Mouse (Mus musculus): ENCODE results near the gene Podn. TPM values are rescaled to one million over a fixed set of nuclear protein-coding genes. Genes with fewer than 3 reads are reported as not detected.
"Not testable (repeated sequence)": the region's sequence is repeated elsewhere in the genome, so short reads cannot be mapped to it uniquely, and the experiment has no call there.

Gene Podn
- polyA plus RNA-seq, 1 experiment from 2014 or later = 5.5 TPM

DNA sequence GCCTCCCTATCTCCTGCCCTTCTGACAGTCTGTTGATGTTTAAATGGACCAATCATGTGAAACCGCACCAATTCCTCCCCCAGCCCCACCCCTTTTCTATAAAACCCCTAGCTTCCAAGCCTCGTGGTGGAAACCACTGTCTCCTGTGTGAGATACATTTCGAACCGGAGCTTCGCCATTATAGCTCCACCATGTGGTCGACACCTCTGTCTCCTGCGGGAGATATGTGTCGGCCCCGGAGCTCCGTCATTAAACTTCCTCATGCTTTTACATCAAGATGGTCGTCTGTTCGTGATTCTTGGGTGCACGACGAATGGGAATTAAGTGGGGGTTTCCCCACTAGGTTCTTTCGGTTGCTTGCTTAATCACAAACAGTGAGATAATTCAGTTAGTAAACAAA is 17.1 kb downstream of the Podn start:
- not testable (repeated sequence) for H3K36me3 ChIP-seq; H3K9me3 ChIP-seq (replicated peaks); H3K4me3 ChIP-seq (replicated peaks); H3K4me1 ChIP-seq; ATAC-seq (ENCODE audit: insufficient number of reproducible peaks, low FRiP score, low TSS enrichment, low read depth); H3K9ac ChIP-seq; H3K27ac ChIP-seq (replicated peaks); H3K4me2 ChIP-seq (replicated peaks); H3K27me3 ChIP-seq
- 67% methylated on average over 15 of the region's 15 CpGs for WGBS

GRCm38 (mm10) chr4:108077224-108077955 is 18.9 kb downstream of the Podn start:
- Histone ChIP-seq H3K27me3 (no peaks in the 10 kb centered on the region), H3K4me1 (peaks cover 6% of the 10 kb centered on the region; the same call in 1 of the 2 replicates), H3K9me3 (replicated peaks) (no peaks in the 10 kb centered on the region), H3K36me3 (no peaks in the 10 kb centered on the region), H3K9ac (no peak overlapping the region), H3K27ac (replicated peaks) (no peak overlapping the region), H3K4me2 (replicated peaks) (no peak overlapping the region), H3K4me3 (replicated peaks) (no peak overlapping the region)
- WGBS = 76% methylated on average over 3 of the region's 3 CpGs
- ATAC-seq (ENCODE audit: insufficient number of reproducible peaks, low FRiP score, low TSS enrichment, low read depth) = no peak

- Histone ChIP-seq H3K27ac (replicated peaks) (no peak overlapping the region), H3K9me3 (replicated peaks) (no peaks in the 10 kb centered on the region), H3K4me2 (replicated peaks) (no peak overlapping the region), H3K4me3 (replicated peaks) (no peak overlapping the region), H3K27me3 (no peaks in the 10 kb centered on the region), H3K9ac (no peak overlapping the region), H3K36me3 (no peaks in the 10 kb centered on the region), H3K4me1 (peaks cover 10% of the 10 kb centered on the region)
- no peak for ATAC-seq (ENCODE audit: insufficient number of reproducible peaks, low FRiP score, low TSS enrichment, low read depth)
- 82% methylated on average over 3 of the region's 3 CpGs for WGBS
Measured at GRCm38 (mm10) chr4:108074204-108074823, 21.9 kb downstream of the Podn start.

GRCm38 (mm10) chr4:108072086-108072485 is 24.2 kb downstream of the Podn start:
- peaks cover 10% of the 10 kb centered on the region for H3K4me1 ChIP-seq
- H3K4me3 ChIP-seq (replicated peaks) = no peak overlapping the region
- 90% methylated on average over 3 of the region's 3 CpGs for WGBS
- no peak for ATAC-seq (ENCODE audit: insufficient number of reproducible peaks, low FRiP score, low TSS enrichment, low read depth)
- H3K27me3 ChIP-seq = no peaks in the 10 kb centered on the region
- H3K27ac ChIP-seq (replicated peaks) = no peak overlapping the region
- no peak overlapping the region for H3K4me2 ChIP-seq (replicated peaks)
- H3K9ac ChIP-seq = no peak overlapping the region
- H3K9me3 ChIP-seq (replicated peaks) = no peaks in the 10 kb centered on the region
- 0 out of 2 replicates have a peak, but pooled peaks cover 4% of the 10 kb centered on the region for H3K36me3 ChIP-seq

DNA sequence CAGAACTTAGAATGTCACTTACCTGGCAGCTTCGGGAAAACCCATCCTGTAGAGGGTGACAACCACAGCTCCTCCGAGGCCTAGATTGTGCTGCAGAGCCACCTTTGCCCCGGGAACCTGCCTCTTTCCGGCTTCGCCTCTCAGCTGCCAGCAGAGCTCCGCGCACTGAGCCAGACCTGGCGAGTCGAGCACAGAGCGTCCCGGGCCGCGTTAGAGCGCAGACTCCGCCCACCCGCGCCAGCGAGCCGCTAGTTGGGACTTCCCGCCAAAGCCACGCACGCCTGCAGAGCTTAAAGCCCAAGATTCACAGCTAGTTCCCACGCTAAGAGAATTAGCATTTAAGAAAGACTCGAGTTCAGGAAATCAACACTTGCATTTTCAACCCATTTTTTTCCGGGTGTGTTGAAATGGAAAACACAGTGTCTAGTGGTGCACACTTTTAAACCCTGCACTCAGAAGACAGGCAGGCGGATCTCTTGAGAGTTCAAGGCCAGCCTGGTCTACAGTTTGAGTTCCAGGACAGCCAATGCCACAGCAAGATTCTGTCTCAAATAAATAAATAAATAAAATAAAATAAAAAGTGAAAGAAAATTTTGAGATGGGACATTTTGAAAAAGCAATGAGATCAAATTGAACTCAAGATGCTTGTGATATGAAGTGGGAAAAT is 24.9 kb downstream of the Podn start:
- Histone ChIP-seq H3K27ac (replicated peaks) (peak overlapping the region; percentile 55; the same call in 1 of the 2 replicates), H3K36me3 (peaks cover 5% of the 10 kb centered on the region), H3K4me2 (replicated peaks) (peak overlapping the region; percentile 59), H3K4me1 (peaks cover 10% of the 10 kb centered on the region), H3K4me3 (replicated peaks) (peak overlapping the region; percentile 56), H3K9me3 (replicated peaks) (no peaks in the 10 kb centered on the region), H3K9ac (peak overlapping the region; percentile 31), H3K27me3 (no peaks in the 10 kb centered on the region)
- WGBS = 2% methylated on average over 26 of the region's 26 CpGs
- peak; percentile 94 for ATAC-seq (ENCODE audit: insufficient number of reproducible peaks, low FRiP score, low TSS enrichment, low read depth)

DNA sequence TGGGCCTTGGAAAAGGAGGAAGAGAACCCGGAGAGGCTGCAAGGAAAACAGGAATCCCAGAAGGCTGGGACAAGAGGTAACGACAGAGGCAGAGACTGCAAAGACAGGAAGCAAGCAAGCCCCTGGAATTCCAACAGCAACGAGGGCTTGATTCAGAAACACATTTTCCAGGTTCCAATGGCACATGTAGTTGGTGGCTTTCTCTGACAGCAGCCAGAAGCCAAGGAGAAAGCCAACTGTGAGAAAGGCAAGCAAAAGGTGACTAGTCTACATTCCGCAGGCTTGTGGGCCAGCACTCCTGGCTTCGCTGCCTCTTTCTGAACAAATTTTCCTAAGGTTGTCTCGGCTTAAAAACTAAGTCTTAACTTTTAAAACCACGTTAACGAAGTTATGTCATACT is 25.5 kb downstream of the Podn start:
- peaks cover 11% of the 10 kb centered on the region for H3K36me3 ChIP-seq
- H3K4me2 ChIP-seq (replicated peaks) = peak overlapping the region; percentile 59
- H3K9me3 ChIP-seq (replicated peaks) = no peaks in the 10 kb centered on the region
- no peaks in the 10 kb centered on the region for H3K27me3 ChIP-seq
- peak overlapping the region; percentile 31 for H3K9ac ChIP-seq
- WGBS = 8% methylated on average over 8 of the region's 8 CpGs
- peaks cover 10% of the 10 kb centered on the region for H3K4me1 ChIP-seq
- ATAC-seq (ENCODE audit: insufficient number of reproducible peaks, low FRiP score, low TSS enrichment, low read depth) = no peak
- H3K27ac ChIP-seq (replicated peaks) = peak overlapping the region; percentile 55; the same call in 1 of the 2 replicates
- H3K4me3 ChIP-seq (replicated peaks) = peak overlapping the region; percentile 56

DNA sequence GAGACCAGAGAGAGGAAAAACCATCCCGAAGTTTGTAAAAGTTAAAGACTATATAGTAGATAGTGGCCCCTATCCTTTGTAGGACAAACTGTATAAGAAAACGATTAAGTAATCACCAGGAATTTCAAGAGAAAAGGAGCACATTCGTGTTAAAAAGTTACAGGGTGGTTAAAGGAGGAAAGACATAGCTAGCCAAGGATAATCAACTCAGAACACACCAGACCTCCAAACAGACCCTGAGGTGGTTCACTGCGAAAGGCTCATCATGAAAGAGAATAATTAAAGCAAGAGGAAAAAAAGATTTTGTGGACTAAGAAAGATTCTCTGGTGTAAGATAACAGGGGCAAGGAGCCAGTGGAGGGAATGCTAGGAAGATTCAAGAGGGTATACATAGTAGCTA is 26.0 kb downstream of the Podn start:
- Histone ChIP-seq H3K36me3 (peaks cover 15% of the 10 kb centered on the region), H3K4me3 (replicated peaks) (peak overlapping the region; percentile 56), H3K4me2 (replicated peaks) (peak overlapping the region; percentile 59), H3K9me3 (replicated peaks) (no peaks in the 10 kb centered on the region), H3K27ac (replicated peaks) (peak overlapping the region; percentile 55; the same call in 1 of the 2 replicates), H3K4me1 (peaks cover 10% of the 10 kb centered on the region), H3K27me3 (no peaks in the 10 kb centered on the region), H3K9ac (peak overlapping the region; percentile 31)
- ATAC-seq (ENCODE audit: insufficient number of reproducible peaks, low FRiP score, low TSS enrichment, low read depth) = no peak
- 52% methylated on average over 4 of the region's 4 CpGs for WGBS

DNA sequence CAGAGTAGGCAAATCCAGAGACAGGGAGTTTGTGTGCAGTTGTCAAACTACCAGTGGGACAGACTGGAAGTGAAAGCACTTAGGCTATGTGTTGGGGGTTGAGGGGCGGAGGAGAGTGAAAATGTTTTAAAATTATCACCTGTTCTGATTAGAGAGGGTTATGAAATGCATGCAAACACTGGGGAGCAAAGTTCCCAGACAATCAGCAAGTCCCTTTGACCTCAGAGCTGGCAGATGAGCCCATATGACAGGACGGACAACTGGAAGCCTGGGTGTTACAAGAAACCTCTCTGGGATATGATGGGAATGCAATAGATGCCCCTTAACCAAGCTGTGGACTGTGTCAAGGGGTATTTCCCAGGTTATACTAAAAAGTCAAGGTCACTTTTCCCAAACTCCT is 28.2 kb downstream of the Podn start:
- no peak for ATAC-seq (ENCODE audit: insufficient number of reproducible peaks, low FRiP score, low TSS enrichment, low read depth)
- Histone ChIP-seq H3K9ac (no peak overlapping the region), H3K27ac (replicated peaks) (no peak overlapping the region), H3K4me3 (replicated peaks) (no peak overlapping the region), H3K4me2 (replicated peaks) (no peak overlapping the region), H3K27me3 (no peaks in the 10 kb centered on the region), H3K36me3 (peaks cover 26% of the 10 kb centered on the region), H3K4me1 (peaks cover 10% of the 10 kb centered on the region), H3K9me3 (replicated peaks) (no peaks in the 10 kb centered on the region)
- 87% methylated on average over 2 of the region's 2 CpGs for WGBS

GRCm38 (mm10) chr4:108067261-108067660 is 29.0 kb downstream of the Podn start:
- peaks cover 10% of the 10 kb centered on the region for H3K4me1 ChIP-seq
- no peak overlapping the region for H3K4me3 ChIP-seq (replicated peaks)
- H3K9ac ChIP-seq = no peak overlapping the region
- H3K27me3 ChIP-seq = no peaks in the 10 kb centered on the region
- H3K9me3 ChIP-seq (replicated peaks) = no peaks in the 10 kb centered on the region
- 88% methylated on average over 7 of the region's 7 CpGs for WGBS
- no peak for ATAC-seq (ENCODE audit: insufficient number of reproducible peaks, low FRiP score, low TSS enrichment, low read depth)
- no peak overlapping the region for H3K4me2 ChIP-seq (replicated peaks)
- H3K27ac ChIP-seq (replicated peaks) = no peak overlapping the region
- peaks cover 34% of the 10 kb centered on the region for H3K36me3 ChIP-seq

- Histone ChIP-seq H3K9me3 (replicated peaks) (no peaks in the 10 kb centered on the region), H3K27me3 (no peaks in the 10 kb centered on the region), H3K9ac (no peak overlapping the region), H3K4me3 (replicated peaks) (no peak overlapping the region), H3K4me1 (peaks cover 10% of the 10 kb centered on the region), H3K36me3 (peaks cover 37% of the 10 kb centered on the region), H3K27ac (replicated peaks) (no peak overlapping the region), H3K4me2 (replicated peaks) (no peak overlapping the region)
- no peak for ATAC-seq (ENCODE audit: insufficient number of reproducible peaks, low FRiP score, low TSS enrichment, low read depth)
- WGBS = 90% methylated on average over 4 of the region's 4 CpGs
Measured at GRCm38 (mm10) chr4:108066569-108066968, 29.7 kb downstream of the Podn start.

DNA sequence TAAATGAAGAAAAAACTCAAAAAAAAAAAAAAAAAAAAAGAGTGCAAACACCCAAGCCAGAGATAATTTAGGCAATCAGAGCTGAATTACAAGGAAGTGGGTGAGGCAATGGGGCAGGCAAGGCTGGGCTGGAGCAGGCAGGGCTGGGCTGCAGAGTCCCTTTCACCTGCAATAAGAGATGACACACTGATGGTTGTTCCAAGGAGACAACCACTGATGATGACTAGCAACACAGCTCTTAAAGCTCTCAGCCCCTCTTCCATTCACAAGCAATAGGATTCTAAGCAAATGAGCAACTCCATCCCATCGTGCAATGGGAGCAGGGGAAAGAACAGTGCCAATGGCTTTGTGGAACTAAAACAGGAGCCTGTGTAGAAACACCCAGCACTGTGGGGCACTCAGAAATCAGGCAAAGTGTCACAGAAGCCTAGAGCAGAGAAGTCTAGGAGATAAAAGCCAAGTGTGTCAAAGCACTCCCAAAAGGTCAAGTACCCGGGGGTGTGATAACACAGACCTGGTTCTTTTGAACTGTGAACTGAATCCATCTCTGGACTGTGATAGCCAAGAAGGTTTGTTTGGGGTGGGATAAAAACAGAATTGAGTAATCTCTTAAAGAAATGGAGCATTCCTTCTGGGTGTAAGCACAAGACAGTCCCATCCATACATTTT is 30.9 kb downstream of the Podn start:
- no peaks in the 10 kb centered on the region for H3K27me3 ChIP-seq
- no peaks in the 10 kb centered on the region for H3K9me3 ChIP-seq (replicated peaks)
- no peak overlapping the region for H3K4me3 ChIP-seq (replicated peaks)
- H3K9ac ChIP-seq = no peak overlapping the region
- H3K4me2 ChIP-seq (replicated peaks) = no peak overlapping the region
- H3K27ac ChIP-seq (replicated peaks) = no peak overlapping the region
- 84% methylated on average over 2 of the region's 2 CpGs for WGBS
- H3K4me1 ChIP-seq = peaks cover 7% of the 10 kb centered on the region
- peaks cover 47% of the 10 kb centered on the region for H3K36me3 ChIP-seq
- no peak for ATAC-seq (ENCODE audit: insufficient number of reproducible peaks, low FRiP score, low TSS enrichment, low read depth)

Measured in embryonic facial prominence, embryonic 15.5 days (tissue).